Mouse (Mus musculus): Measurements from ENCODE around the gene B3gnt6. TPM values are rescaled to one million over a fixed set of nuclear protein-coding genes. Genes with fewer than 3 reads are reported as not detected.

The B3gnt6 gene
- total and polyA plus RNA-seq, 2 experiments from 2014 or later, result 0.19 to 0.63 TPM

- no peak for ATAC-seq
- 54% methylated on average over 5 of the region's 5 CpGs for WGBS
- no peak overlapping the region for H3K27ac ChIP-seq (ENCODE audit: low read depth, low read length)
Observed at GRCm38 (mm10) chr7:98150525-98150924, 48.8 kb downstream of the B3gnt6 start.

GRCm38 (mm10) chr7:98149802-98150201 is 49.5 kb downstream of the B3gnt6 start:
- no peaks in the 10 kb centered on the region for H3K9me3 ChIP-seq (ENCODE audit: low read length)
- no peaks in the 10 kb centered on the region for H3K4me1 ChIP-seq (ENCODE audit: insufficient read depth)
- H3K4me2 ChIP-seq (ENCODE audit: low read depth), result no peak overlapping the region
- no peak overlapping the region for H3K4me3 ChIP-seq (ENCODE audit: low read depth, low read length)
- WGBS, result 17% methylated on average over 3 of the region's 3 CpGs
- no peak for ATAC-seq
- DNase-seq, result no peak
- no peak overlapping the region for H3K9ac ChIP-seq
- no peak overlapping the region for H3K27ac ChIP-seq (ENCODE audit: low read depth, low read length)
- peaks cover 3% of the 10 kb centered on the region; the same call in 1 of the 2 replicates for H3K36me3 ChIP-seq (ENCODE audit: insufficient read depth)
- no peaks in the 10 kb centered on the region for H3K27me3 ChIP-seq (ENCODE audit: insufficient read depth, low read length)
- TF ChIP-seq CTCF (IDR thresholded peaks at IDR 0.05; ENCODE audit: low read depth), result no peak

More at GRCm38 (mm10) chr7:98150525-98150924, 48.8 kb downstream of the B3gnt6 start:
- no peaks in the 10 kb centered on the region for H3K27me3 ChIP-seq (ENCODE audit: insufficient read depth, low read length)
- no peaks in the 10 kb centered on the region for H3K9me3 ChIP-seq (ENCODE audit: low read length)
- no peak overlapping the region for H3K4me3 ChIP-seq (ENCODE audit: low read depth, low read length)
- H3K9ac ChIP-seq, result no peak overlapping the region
- TF ChIP-seq CTCF (IDR thresholded peaks at IDR 0.05; ENCODE audit: low read depth), result peak; percentile 40; the same call in 1 of the 2 replicates
- no peak overlapping the region for H3K4me2 ChIP-seq (ENCODE audit: low read depth)
- peaks cover 3% of the 10 kb centered on the region; the same call in 1 of the 2 replicates for H3K36me3 ChIP-seq (ENCODE audit: insufficient read depth)
- H3K4me1 ChIP-seq (ENCODE audit: insufficient read depth), result no peaks in the 10 kb centered on the region
- no peak for DNase-seq

- no peak overlapping the region for H3K9ac ChIP-seq
- TF ChIP-seq CTCF (IDR thresholded peaks at IDR 0.05; ENCODE audit: low read depth), result no peak
- no peaks in the 10 kb centered on the region for H3K9me3 ChIP-seq (ENCODE audit: low read length)
- WGBS, result 65% methylated on average over 10 of the region's 10 CpGs
- ATAC-seq (no peak; the same call in 1 of the 2 replicates), DNase-seq (no peak)
- no peak overlapping the region for H3K4me2 ChIP-seq (ENCODE audit: low read depth)
- no peaks in the 10 kb centered on the region for H3K4me1 ChIP-seq (ENCODE audit: insufficient read depth)
- H3K4me3 ChIP-seq (ENCODE audit: low read depth, low read length), result no peak overlapping the region
- H3K27ac ChIP-seq (ENCODE audit: low read depth, low read length), result no peak overlapping the region
- no peaks in the 10 kb centered on the region for H3K27me3 ChIP-seq (ENCODE audit: insufficient read depth, low read length)
- peaks cover 3% of the 10 kb centered on the region; the same call in 1 of the 2 replicates for H3K36me3 ChIP-seq (ENCODE audit: insufficient read depth)
Observed at GRCm38 (mm10) chr7:98148721-98149407, 50.4 kb downstream of the B3gnt6 start.

GRCm38 (mm10) chr7:98147766-98148165 is 51.5 kb downstream of the B3gnt6 start:
- no peak overlapping the region for H3K27ac ChIP-seq (ENCODE audit: low read depth, low read length)
- no peak overlapping the region for H3K9ac ChIP-seq
- H3K4me3 ChIP-seq (ENCODE audit: low read depth, low read length), result no peak overlapping the region
- no peak overlapping the region for H3K4me2 ChIP-seq (ENCODE audit: low read depth)
- 63% methylated on average over 8 of the region's 8 CpGs for WGBS
- peaks cover 3% of the 10 kb centered on the region; the same call in 1 of the 2 replicates for H3K36me3 ChIP-seq (ENCODE audit: insufficient read depth)
- no peaks in the 10 kb centered on the region for H3K4me1 ChIP-seq (ENCODE audit: insufficient read depth)
- ATAC-seq (no peak), DNase-seq (no peak)
- no peaks in the 10 kb centered on the region for H3K27me3 ChIP-seq (ENCODE audit: insufficient read depth, low read length)
- no peaks in the 10 kb centered on the region for H3K9me3 ChIP-seq (ENCODE audit: low read length)
- no peak for TF ChIP-seq CTCF (IDR thresholded peaks at IDR 0.05; ENCODE audit: low read depth)

GRCm38 (mm10) chr7:98146447-98146845 is 52.8 kb downstream of the B3gnt6 start:
- Histone ChIP-seq H3K4me1 (ENCODE audit: insufficient read depth) (no peaks in the 10 kb centered on the region), H3K9ac (no peak overlapping the region), H3K27me3 (ENCODE audit: insufficient read depth, low read length) (no peaks in the 10 kb centered on the region), H3K4me2 (ENCODE audit: low read depth) (no peak overlapping the region), H3K36me3 (ENCODE audit: insufficient read depth) (peaks cover 1% of the 10 kb centered on the region; the same call in 1 of the 2 replicates), H3K4me3 (ENCODE audit: low read depth, low read length) (no peak overlapping the region), H3K9me3 (ENCODE audit: low read length) (no peaks in the 10 kb centered on the region), H3K27ac (ENCODE audit: low read depth, low read length) (no peak overlapping the region)
- DNase-seq (no peak), ATAC-seq (no peak)
- no peak for TF ChIP-seq CTCF (IDR thresholded peaks at IDR 0.05; ENCODE audit: low read depth)
- WGBS, result 83% methylated on average over 8 of the region's 8 CpGs

- Histone ChIP-seq H3K4me1 (ENCODE audit: insufficient read depth) (no peaks in the 10 kb centered on the region), H3K27ac (ENCODE audit: low read depth, low read length) (no peak overlapping the region), H3K4me3 (ENCODE audit: low read depth, low read length) (no peak overlapping the region), H3K4me2 (ENCODE audit: low read depth) (no peak overlapping the region), H3K36me3 (ENCODE audit: insufficient read depth) (no peaks in the 10 kb centered on the region; the same call in 1 of the 2 replicates), H3K27me3 (ENCODE audit: insufficient read depth, low read length) (no peaks in the 10 kb centered on the region), H3K9ac (no peak overlapping the region), H3K9me3 (ENCODE audit: low read length) (no peaks in the 10 kb centered on the region)
- DNase-seq, result no peak
- WGBS, result 66% methylated on average over 12 of the region's 12 CpGs
- ATAC-seq, result no peak
- TF ChIP-seq CTCF (IDR thresholded peaks at IDR 0.05; ENCODE audit: low read depth), result no peak
Observed at GRCm38 (mm10) chr7:98145842-98146446, 53.3 kb downstream of the B3gnt6 start.

- no peak for ATAC-seq
- no peak within 1 kb of the TSS for H3K9ac ChIP-seq
- no peak for TF ChIP-seq CTCF (IDR thresholded peaks at IDR 0.05; ENCODE audit: low read depth)
- H3K27me3 ChIP-seq (ENCODE audit: insufficient read depth, low read length), result no peaks in the 10 kb centered on the region
- no peak within 1 kb of the TSS for H3K4me2 ChIP-seq (ENCODE audit: low read depth)
- WGBS, result 91% methylated on average over 5 of the region's 5 CpGs
- H3K4me1 ChIP-seq (ENCODE audit: insufficient read depth), result no peaks in the 10 kb centered on the region
- no peak within 1 kb of the TSS for H3K4me3 ChIP-seq (ENCODE audit: low read depth, low read length)
- H3K36me3 ChIP-seq (ENCODE audit: insufficient read depth), result no peaks in the 10 kb centered on the region; the same call in 1 of the 2 replicates
- no peaks in the 10 kb centered on the region for H3K9me3 ChIP-seq (ENCODE audit: low read length)
- no peak for DNase-seq
- no peak within 1 kb of the TSS for H3K27ac ChIP-seq (ENCODE audit: low read depth, low read length)
Observed at GRCm38 (mm10) chr7:98145402-98145801, 53.9 kb downstream of the B3gnt6 start, which contains the start of gene Omp. Gene Omp (minus strand): TSS chr7:98145502.
